Mouse (Mus musculus) urinary bladder, postnatal 0 days (tissue): ENCODE measurements around the gene Sun3. TPM values are rescaled to one million over a fixed set of nuclear protein-coding genes. Genes with fewer than 3 reads are reported as not detected.

Source experiments
- polyA plus RNA-seq: library from polyadenylated mRNA; unstranded; fragments of >200 nt; fragmentation: Nextera tagmentation; extraction: Ambion mirVana; gene quantifications from 2 replicates; pipeline ENCODE4 v1.2.1, GENCODE M21; 2015

Sun3 gene
- polyA plus RNA-seq: not detected in 2 replicates

DNA sequence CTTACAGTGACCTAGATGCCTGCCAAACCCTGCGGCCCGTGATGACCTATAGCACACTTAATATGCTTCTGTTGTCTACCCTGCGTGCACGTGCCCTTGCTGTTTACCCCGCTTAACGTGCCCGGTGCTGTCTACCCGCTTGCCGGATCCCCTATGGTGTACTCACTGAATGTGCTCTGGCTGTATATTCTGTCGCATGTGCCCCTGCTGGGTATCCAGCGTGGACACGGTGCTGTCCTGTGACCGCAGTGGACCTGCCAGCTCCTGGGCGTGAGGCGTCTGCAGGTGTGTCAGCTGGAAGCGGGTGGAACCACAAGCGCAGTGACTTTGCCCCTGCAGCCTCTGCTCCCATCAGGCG lies at the start of gene Sun3:
Gene Sun3 (minus strand): TSS at position 289 of the 358 bp plus-strand sequence.

DNA sequence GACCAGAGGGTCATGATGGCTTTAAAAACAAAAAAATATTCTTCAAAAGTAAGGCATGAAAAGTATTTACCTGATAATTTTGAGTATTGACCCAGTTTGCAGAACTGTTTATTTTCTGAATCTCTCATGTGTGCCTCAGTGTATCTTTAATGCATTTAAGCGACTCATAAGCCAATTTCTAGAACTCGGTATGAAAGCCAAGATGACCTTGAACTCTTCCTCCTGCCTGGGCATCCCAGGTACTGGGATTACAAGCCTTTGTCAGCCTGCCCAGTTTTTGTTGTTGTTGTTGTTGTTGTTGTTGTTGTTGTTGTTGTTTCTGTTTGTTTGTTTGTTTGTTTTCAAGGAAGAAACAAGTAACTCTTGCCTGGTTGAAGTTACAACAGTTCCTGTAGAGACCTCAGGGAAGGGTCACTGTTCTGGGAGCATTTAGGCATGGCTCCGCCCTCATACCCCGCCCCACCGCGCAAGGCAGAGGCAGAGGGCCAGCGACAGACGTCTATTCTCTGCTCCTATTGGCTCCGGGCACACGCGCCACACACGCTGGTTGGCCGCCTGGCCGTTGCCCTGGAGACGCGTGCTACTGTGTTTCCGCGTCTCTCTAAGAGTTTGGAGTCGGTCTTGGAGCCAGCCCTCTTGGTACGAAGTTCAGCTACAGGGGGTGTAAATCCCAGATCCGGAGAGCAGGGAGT lies 634 bp downstream of the Sun3 start, which contains the start of gene Gm11992:
Gene Gm11992 (plus strand): TSS at position 584 of the 692 bp plus-strand sequence.

DNA sequence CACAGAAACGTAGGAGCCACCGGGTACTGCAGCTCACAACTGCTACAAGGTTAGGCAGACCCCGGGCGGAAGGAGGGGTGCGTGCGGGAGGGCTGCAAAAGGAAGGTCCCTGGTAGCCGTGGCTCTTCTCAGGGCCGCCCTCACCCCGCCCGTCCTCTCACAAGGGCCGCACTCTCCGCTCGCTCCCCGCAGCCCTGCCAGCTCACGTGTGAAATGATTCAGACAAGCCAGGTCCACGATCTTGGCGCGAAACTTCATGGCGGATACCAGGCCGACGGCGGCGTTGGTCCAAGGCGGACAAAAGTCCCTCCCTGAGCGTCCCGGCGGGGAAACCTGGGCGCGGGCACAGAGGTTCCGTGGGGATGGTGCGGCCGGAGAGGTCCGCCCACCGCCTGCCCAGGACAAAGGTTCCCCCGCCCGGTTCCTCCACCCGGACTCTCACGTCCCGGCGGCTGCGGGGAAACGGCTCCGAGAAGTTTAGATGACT lies 37.9 kb downstream of the Sun3 start, which contains the start of gene Hus1:
Gene Hus1 (minus strand): TSS at position 339 of the 487 bp plus-strand sequence.

DNA sequence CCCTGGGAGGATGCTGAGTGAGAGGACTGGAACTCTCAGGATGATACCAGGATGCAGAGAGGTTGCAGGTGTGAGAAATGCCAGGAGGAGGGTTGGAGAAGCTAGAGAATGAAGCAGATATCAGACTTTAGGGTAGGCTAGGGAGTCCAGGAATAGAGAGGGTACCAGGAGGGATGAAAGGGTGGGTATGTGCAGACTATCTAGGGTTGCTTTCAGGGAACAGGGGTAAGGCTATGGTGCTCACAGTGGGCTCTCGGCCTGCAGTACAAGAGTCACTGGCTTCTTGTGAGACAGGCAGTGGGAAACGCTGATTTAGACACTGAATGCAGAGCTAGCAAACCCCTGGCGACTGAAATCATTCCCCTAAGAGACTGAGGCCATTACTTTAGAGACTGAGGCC lies 75.6 kb downstream of the Sun3 start, which contains the start of gene Pkd1l1:
Gene Pkd1l1 (minus strand): TSS at position 101 of the 400 bp plus-strand sequence.

Other genes starting within 250 kb of the Sun3 start
- not detected in 2 replicates for gene Pkd1l1, start 75.7 kb downstream of the Sun3 start, polyA plus RNA-seq
- 4.5 and 4.6 TPM in 2 replicates for gene Hus1, start 37.8 kb downstream of the Sun3 start, polyA plus RNA-seq
- 0.27 and 0.31 TPM in 2 replicates for gene Gm11992, start 397 bp downstream of the Sun3 start, polyA plus RNA-seq
- gene Upp1, start 69.1 kb upstream of the Sun3 start, polyA plus RNA-seq: 2.8 and 3.2 TPM in 2 replicates
- not detected in 2 replicates for gene Abca13, start 143.0 kb upstream of the Sun3 start, polyA plus RNA-seq